Mouse (Mus musculus) CH12.LX (cell line): ENCODE measurements around the gene Fam160a1. TPM values are rescaled to one million over a fixed set of nuclear protein-coding genes. Genes with fewer than 3 reads are reported as not detected.

Source experiments
- DNase-seq: peaks from one replicate; pipeline ENCODE4 v3.0.0-alpha.2; 2013; ENCODE audit errors: extremely low read depth
- H3K27ac ChIP-seq: 2 replicates; pipeline ENCODE4 v1.5.1; 2012; ENCODE audit warnings: low read depth, mild to moderate bottlenecking, control low read depth, moderate library complexity; ENCODE audit not compliant: insufficient read depth
- H3K27me3 ChIP-seq: replicated peaks from 2 replicates; pipeline ENCODE3; 2012; ENCODE audit warnings: inconsistent platforms
- H3K36me3 ChIP-seq, 2 experiments: replicated peaks in 1 of 2; 2 replicates each; pipeline versions ENCODE3 to v1.6.1; 2012; ENCODE audit warnings: inconsistent platforms in 1 of 2, low read length in 1 of 2, mild to moderate bottlenecking in 1 of 2, mixed read lengths in 1 of 2, moderate library complexity in 1 of 2; ENCODE audit not compliant: control insufficient read depth in 1 of 2, insufficient read depth in 1 of 2
- H3K4me1 ChIP-seq, 2 experiments: 2 replicates each; pipeline ENCODE4 v1.6.1; 2012; ENCODE audit warnings: inconsistent platforms in 1 of 2, moderate library complexity in 1 of 2; ENCODE audit not compliant: insufficient read depth in 2 of 2, control insufficient read depth in 1 of 2
- H3K4me2 ChIP-seq: 2 replicates; pipeline ENCODE4 v1.6.1; 2012; ENCODE audit warnings: low read depth, mild to moderate bottlenecking, control low read depth; ENCODE audit not compliant: poor library complexity, insufficient read depth, severe bottlenecking
- H3K4me3 ChIP-seq, 3 experiments: fragments of 150-350 bp in 1 of 3; sonication (generic) in 1 of 3; replicated peaks in 1 of 3; 2 replicates each; pipeline versions ENCODE3 to v1.5.1; 2011 to 2012; ENCODE audit warnings: low read depth in 2 of 3, low read length in 2 of 3, mild to moderate bottlenecking in 2 of 3, moderate library complexity in 2 of 3, control low read depth in 1 of 3, improper control_type of control experiment in 1 of 3, inconsistent platforms in 1 of 3, mixed read lengths in 1 of 3; ENCODE audit not compliant: poor library complexity in 1 of 3
- H3K79me2 ChIP-seq: replicated peaks from 2 replicates; pipeline ENCODE4 v1.6.1; 2012; ENCODE audit warnings: mild to moderate bottlenecking, moderate library complexity; ENCODE audit not compliant: control insufficient read depth, poor library complexity, insufficient read depth, severe bottlenecking; ENCODE audit errors: extremely low read depth
- H3K9ac ChIP-seq: 2 replicates; pipeline ENCODE4 v1.6.1; 2012; ENCODE audit warnings: low read depth, mild to moderate bottlenecking, control low read depth, moderate library complexity; ENCODE audit not compliant: insufficient read depth
- H3K9me3 ChIP-seq: replicated peaks from 2 replicates; pipeline ENCODE3; 2012; ENCODE audit warnings: low read length, inconsistent platforms, mixed read lengths
- CTCF ChIP-seq, 2 experiments: IDR thresholded peaks in 1 of 2; conservative IDR thresholded peaks in 1 of 2; 2 replicates each; pipeline ENCODE4 v1.5.1; 2011 to 2012; ENCODE audit warnings: low read depth in 2 of 2, low read length in 2 of 2, improper control_type of control experiment in 1 of 2, inconsistent platforms in 1 of 2, mild to moderate bottlenecking in 1 of 2, moderate library complexity in 1 of 2
- E2F4 ChIP-seq: IDR thresholded peaks from 2 replicates; pipeline ENCODE4 v1.6.1; 2011; ENCODE audit warnings: low read depth, low read length, improper control_type of control experiment; ENCODE audit not compliant: insufficient replicate concordance
- ELF1 ChIP-seq: IDR thresholded peaks from 2 replicates; pipeline ENCODE4 v1.6.1; 2014; ENCODE audit warnings: low read depth, mild to moderate bottlenecking, inconsistent platforms, low read length, improper control_type of control experiment
- EP300 ChIP-seq: IDR thresholded peaks from 2 replicates; pipeline ENCODE4 v1.6.1; 2011; ENCODE audit warnings: low read length, improper control_type of control experiment
- GABPA ChIP-seq: IDR thresholded peaks from 2 replicates; pipeline ENCODE4 v1.6.1; 2012; ENCODE audit warnings: low read depth, low read length, improper control_type of control experiment, inconsistent platforms; ENCODE audit not compliant: insufficient replicate concordance
- JUN ChIP-seq: IDR thresholded peaks from 2 replicates; pipeline ENCODE4 v1.6.1; 2011; ENCODE audit warnings: low read depth, mild to moderate bottlenecking, low read length, improper control_type of control experiment, moderate library complexity; ENCODE audit not compliant: insufficient read depth
- JUND ChIP-seq: conservative IDR thresholded peaks from 2 replicates; pipeline ENCODE4 v1.6.1; 2011; ENCODE audit warnings: low read depth, low read length, improper control_type of control experiment
- MAX ChIP-seq: IDR thresholded peaks from 2 replicates; pipeline ENCODE4 v1.6.1; 2011; ENCODE audit warnings: low read length, improper control_type of control experiment
- MYC ChIP-seq: IDR thresholded peaks from 2 replicates; pipeline ENCODE4 v1.6.1; 2011; ENCODE audit warnings: low read depth, mild to moderate bottlenecking, improper control_type of control experiment, low read length
- NRF1 ChIP-seq: IDR thresholded peaks from 2 replicates; pipeline ENCODE4 v1.6.1; 2014; ENCODE audit warnings: low read depth, mild to moderate bottlenecking, inconsistent platforms, low read length, improper control_type of control experiment, moderate library complexity
- POLR2AphosphoS2 ChIP-seq: IDR thresholded peaks from 2 replicates; pipeline ENCODE4 v1.6.1; 2011; ENCODE audit warnings: low read depth, low read length, improper control_type of control experiment
- RCOR1 ChIP-seq: conservative IDR thresholded peaks from 2 replicates; pipeline ENCODE4 v1.6.1; 2012; ENCODE audit warnings: low read depth, mild to moderate bottlenecking, inconsistent platforms, low read length, improper control_type of control experiment
- TCF12 ChIP-seq: IDR thresholded peaks from 2 replicates; pipeline ENCODE4 v1.6.1; 2014; ENCODE audit warnings: low read depth, mild to moderate bottlenecking, inconsistent platforms, low read length, improper control_type of control experiment
- ZC3H11A ChIP-seq: IDR thresholded peaks from 2 replicates; pipeline ENCODE4 v1.6.1; 2012; ENCODE audit warnings: low read depth, mild to moderate bottlenecking, inconsistent platforms, low read length, improper control_type of control experiment
- ZMIZ1 ChIP-seq: IDR thresholded peaks from 2 replicates; pipeline ENCODE4 v1.6.1; 2012; ENCODE audit warnings: low read depth, mild to moderate bottlenecking, inconsistent platforms, low read length, improper control_type of control experiment
- ZNF384 ChIP-seq: IDR thresholded peaks from 2 replicates; pipeline ENCODE4 v1.6.1; 2012; ENCODE audit warnings: low read depth, low read length, improper control_type of control experiment, inconsistent platforms
- dilution Hi-C: fragments of 300-500 bp; cut with MboI; formaldehyde crosslinking; loops from 2 replicates; pipeline ENCODE4 v1.14.3; 2020; ENCODE audit warnings: low sequenced_read_pairs; ENCODE audit not compliant: extremely low pct_unique_long_range_greater_than_20kb, extremely low pct_ligation_motif_present
- in situ Hi-C: fragments of 300-500 bp; cut with MboI; formaldehyde crosslinking; loops from 3 replicates; pipeline ENCODE4 v1.14.3; 2019; ENCODE audit warnings: low sequenced_read_pairs, low pct_ligation_motif_present, low pct_unique_long_range_greater_than_20kb, mixed read lengths
- polyA plus RNA-seq: library from polyadenylated mRNA; unstranded; fragments of >175 nt; gene quantifications from 2 replicates; pipeline ENCODE4 v1.2.1, GENCODE M21; 2012; ENCODE audit warnings: low read depth; ENCODE audit not compliant: insufficient read length
- total RNA-seq, 2 experiments: library from RNA; depleted of rRNA; stranded (reverse); fragments of 300-350 nt in 1 of 2; fragments of >200 nt in 1 of 2; gene quantifications; 2 replicates each; pipeline ENCODE4 v1.2.3; 2012 to 2014

Fam160a1 gene
- total and polyA plus RNA-seq, 3 experiments, result 0.17 to 0.41 (median 0.20) TPM

- dilution Hi-C loops, result no loop called here
- no peak overlapping the region for H3K4me2 ChIP-seq
- DNase-seq, result no peak
- no peak for TF ChIP-seq MAX
- TF ChIP-seq RCOR1, result no peak
- TF ChIP-seq MYC, result no peak
- no peak for TF ChIP-seq ZC3H11A
- no peak for TF ChIP-seq GABPA
- TF ChIP-seq EP300, result no peak
- no peak for TF ChIP-seq ZNF384
- no peak for TF ChIP-seq JUN
- no peak for TF ChIP-seq POLR2AphosphoS2
- no peak for TF ChIP-seq E2F4
- TF ChIP-seq TCF12, result no peak
- TF ChIP-seq ZMIZ1, result no peak
- TF ChIP-seq JUND, result no peak
- TF ChIP-seq CTCF (conservative IDR thresholded peaks at IDR 0.05 in 1 of 2, IDR thresholded peaks at IDR 0.05 in 1 of 2; ENCODE audit: low read depth in 2 of 2, low read length in 2 of 2), result no peak
- TF ChIP-seq, all 38 proteins: peak for 0
- Histone ChIP-seq H3K27ac (no peak overlapping the region), H3K79me2 (no peaks in the 10 kb centered on the region), H3K9me3 (peaks cover 2% of the 10 kb centered on the region), H3K9ac (no peak overlapping the region), H3K36me3 (no peaks in the 10 kb centered on the region), H3K4me1 (no peaks in the 10 kb centered on the region), H3K4me3 (no peak overlapping the region), H3K27me3 (no peaks in the 10 kb centered on the region)
- in situ Hi-C loops, result no loop called here
Measured at GRCm38 (mm10) chr3:85842177-85842880, 25.2 kb upstream of the Fam160a1 start.

- Histone ChIP-seq H3K4me2 (no peak overlapping the region), H3K27me3 (no peaks in the 10 kb centered on the region), H3K4me1 (no peaks in the 10 kb centered on the region), H3K9me3 (peaks cover 2% of the 10 kb centered on the region), H3K4me3 (no peak overlapping the region), H3K36me3 (no peaks in the 10 kb centered on the region), H3K27ac (no peak overlapping the region), H3K79me2 (no peaks in the 10 kb centered on the region), H3K9ac (no peak overlapping the region)
- DNase-seq, result no peak
- TF ChIP-seq NRF1 (no peak), GABPA (no peak), ELF1 (no peak)
- in situ Hi-C loops, result no loop called here
- dilution Hi-C loops, result no loop called here
Measured at GRCm38 (mm10) chr3:85841454-85842176, 24.5 kb upstream of the Fam160a1 start.
